Mouse (Mus musculus): ENCODE measurements at regions not wholly inside any gene's neighbourhood (a gene's known extent, or its start where the extent isn't known, plus 50 kb on each side); places are given as distances from the start of the nearest gene placed in this dataset.

DNA sequence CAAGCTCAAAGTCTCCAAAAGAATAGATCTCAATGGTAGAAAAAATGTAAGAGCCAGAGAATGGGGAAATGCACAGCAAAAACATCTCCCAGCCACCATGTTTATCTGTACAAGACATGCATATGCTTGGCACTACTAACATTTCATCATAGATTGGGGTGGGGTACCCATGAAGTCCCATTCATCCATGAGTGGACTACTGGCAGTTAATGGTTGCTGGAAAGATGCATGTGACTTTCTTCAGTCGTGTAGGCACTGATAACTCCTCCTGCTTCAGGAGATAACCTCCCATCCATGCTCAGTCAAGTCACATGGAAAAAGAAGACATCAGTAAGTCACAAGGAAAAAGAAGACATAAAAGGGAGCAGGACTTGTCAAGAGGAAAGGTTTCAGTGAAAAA, 65.3 kb downstream of the Lpar4 start:
- no peak for DNase-seq (ENCODE audit: low read depth)

DNA sequence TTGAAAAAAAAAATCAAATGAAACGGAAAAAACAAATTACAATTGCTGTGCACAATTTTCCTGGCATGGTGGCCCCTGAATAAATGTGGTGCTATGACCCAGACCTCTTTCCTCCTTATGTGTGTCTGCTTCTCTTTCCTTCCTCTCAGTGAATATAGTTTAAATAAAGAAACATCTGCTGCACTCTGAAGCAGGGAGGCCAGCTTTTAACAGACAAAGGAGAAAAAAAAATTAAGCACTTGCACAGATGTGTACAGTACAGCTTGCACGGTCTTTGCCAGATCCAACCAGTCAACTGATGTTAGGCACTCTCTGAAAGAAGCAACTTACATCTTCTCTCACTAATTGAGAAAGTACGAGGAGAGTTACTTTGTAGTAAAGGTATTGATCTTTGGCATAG, 66.4 kb downstream of the Lpar4 start:
- no peak for DNase-seq (ENCODE audit: low read depth)

DNA sequence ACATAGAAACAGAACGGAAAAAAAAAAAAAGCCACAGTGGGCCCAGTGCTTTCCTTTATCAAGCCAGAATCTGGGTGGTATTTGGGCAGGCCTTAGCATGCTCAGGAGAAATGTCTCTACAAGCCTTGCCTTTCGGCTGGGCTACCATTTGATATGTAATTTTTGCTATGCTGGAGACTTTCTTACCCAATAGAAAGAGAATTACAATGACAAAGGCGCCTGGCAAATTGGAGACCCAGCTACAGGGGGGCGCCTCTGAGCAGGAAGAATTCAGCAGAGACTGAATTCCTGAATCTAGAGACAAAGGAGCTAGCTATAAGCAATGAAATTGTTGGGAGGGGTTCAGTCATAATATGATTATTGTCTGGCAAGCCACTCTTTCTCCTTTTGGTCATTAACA, 67.4 kb downstream of the Lpar4 start:
- no peak for DNase-seq (ENCODE audit: low read depth)

DNA sequence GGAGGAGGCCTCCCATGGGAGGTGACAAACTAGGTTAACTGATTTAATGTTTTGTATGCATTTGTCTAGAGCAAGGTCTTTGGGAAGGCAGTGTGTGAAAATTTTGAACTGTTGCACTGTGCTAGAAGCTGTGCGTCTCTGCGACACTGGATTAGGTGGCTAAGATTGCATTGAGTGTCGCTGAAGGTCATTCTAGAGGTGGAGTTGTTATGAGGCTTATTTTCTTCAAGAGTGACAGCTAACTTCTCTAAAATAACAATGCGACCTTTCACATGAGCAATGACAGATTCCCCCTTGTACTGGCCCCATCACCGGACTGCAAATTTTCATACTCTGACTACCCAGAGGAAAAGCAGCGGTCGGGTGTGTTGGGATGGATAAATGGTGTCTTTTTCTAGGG, 83.8 kb upstream of the P2ry10 start:
- no peak for DNase-seq (ENCODE audit: low read depth)

DNA sequence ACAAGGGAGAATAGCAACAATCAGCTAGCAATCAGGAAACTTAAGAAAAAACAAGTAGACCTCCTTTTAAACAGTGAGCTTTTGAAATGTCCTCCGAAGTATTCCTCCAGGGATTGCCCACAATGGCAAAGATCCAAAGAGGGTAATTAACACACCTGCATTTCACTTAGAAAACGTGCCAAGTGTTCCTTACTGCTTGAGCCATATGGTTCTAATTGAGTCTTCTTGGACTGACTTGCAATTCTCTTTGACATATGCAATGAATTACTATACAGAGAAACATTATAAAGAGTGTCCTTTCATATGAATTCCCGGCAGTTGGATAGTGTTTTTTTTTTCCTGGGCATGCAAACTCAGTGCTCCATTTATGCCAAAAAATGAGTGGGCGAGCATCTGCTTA, 79.3 kb upstream of the P2ry10 start:
- DNase-seq (ENCODE audit: low read depth), result no peak

DNA sequence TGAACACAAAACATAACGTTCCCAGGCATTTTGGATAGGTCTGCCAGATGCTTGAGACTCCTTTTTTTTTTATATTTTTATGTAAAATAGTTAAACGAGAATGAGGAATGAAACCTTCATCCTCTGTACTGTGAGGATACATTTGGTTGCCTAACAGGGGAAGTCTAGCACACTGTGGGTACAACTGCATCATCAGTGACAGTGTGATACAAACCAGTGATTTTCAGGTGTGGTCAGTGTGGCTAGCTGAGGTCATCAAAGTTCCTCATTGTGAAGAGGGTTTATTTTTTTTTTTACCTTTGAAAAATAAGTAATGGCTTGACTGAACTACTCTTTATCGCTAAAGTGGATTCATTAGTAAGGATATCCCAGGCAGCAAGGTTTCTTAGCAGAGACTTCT, 75.7 kb upstream of the P2ry10 start:
- no peak for DNase-seq (ENCODE audit: low read depth)

DNA sequence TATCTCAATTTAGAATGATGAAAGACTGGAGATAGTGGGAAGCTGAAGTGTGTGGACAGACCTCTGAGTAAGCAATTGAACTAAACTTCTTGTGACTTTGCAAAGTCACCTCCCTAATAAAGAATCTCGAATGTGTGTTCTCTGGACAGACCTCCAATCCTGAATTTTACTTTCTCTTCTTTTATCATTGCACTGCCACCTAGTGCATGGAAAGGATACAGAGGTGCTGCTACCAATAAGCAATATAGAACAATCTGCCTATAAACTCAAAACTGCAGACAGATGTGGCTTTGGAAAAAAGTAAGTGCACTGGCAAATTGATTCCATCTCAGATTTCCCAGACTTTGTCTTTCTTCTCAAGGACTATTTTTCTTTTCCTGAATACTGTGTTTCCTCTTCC, 73.0 kb upstream of the P2ry10 start:
- peak; percentile 25 for DNase-seq (ENCODE audit: low read depth)

DNA sequence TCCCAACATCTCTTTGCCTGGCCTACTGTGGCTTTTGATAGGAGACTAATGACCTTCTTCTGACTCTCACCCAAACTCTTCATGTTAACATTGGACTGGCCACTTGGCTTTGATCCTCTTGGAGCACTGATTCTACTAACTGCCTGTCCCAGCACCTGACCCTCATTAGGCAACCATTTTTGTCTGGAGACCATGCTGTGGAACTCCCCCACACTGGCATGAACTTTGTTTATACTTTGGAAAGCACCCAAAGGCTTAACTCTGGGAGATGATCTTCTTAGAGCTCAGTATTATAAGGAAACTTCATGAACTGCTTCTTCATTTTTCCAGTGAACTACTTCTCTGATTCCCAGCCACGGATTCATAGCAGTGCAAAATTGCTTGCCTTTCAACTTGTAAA, 56.6 kb upstream of the P2ry10 start:
- DNase-seq (ENCODE audit: low read depth), result no peak

DNA sequence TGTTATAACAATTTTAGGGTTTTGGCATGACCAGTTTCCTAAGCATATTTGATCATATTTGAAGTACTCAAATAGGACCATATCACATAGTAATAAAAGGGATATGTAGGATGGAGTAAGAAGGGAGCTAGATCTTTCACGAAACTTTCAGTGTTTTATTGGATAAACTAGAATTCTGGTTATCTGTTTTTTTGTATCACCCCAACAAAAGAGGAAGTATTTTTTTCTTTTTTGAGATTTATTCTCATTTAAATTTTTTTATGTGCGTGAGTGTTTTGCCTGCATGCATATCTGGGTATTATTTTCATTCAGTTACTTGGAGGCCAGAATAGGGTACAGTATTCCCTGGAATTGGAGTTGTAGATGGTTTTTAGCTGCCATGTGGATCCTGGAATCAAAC, 50.3 kb upstream of the P2ry10 start:
- no peak for DNase-seq (ENCODE audit: low read depth)
